Mouse (Mus musculus) CH12.LX (cell line): ENCODE results near the gene Dhx38. TPM values are rescaled to one million over a fixed set of nuclear protein-coding genes. Genes with fewer than 3 reads are reported as not detected.

Source experiments
- DNase-seq: peaks from one replicate; pipeline ENCODE4 v3.0.0-alpha.2; 2013; ENCODE audit errors: extremely low read depth
- H3K27ac ChIP-seq: 2 replicates; pipeline ENCODE4 v1.5.1; 2012; ENCODE audit warnings: low read depth, mild to moderate bottlenecking, control low read depth, moderate library complexity; ENCODE audit not compliant: insufficient read depth
- H3K27me3 ChIP-seq: replicated peaks from 2 replicates; pipeline ENCODE3; 2012; ENCODE audit warnings: inconsistent platforms
- H3K36me3 ChIP-seq, 2 experiments: replicated peaks in 1 of 2; 2 replicates each; pipeline versions ENCODE3 to v1.6.1; 2012; ENCODE audit warnings: inconsistent platforms in 1 of 2, low read length in 1 of 2, mild to moderate bottlenecking in 1 of 2, mixed read lengths in 1 of 2, moderate library complexity in 1 of 2; ENCODE audit not compliant: control insufficient read depth in 1 of 2, insufficient read depth in 1 of 2
- H3K4me1 ChIP-seq, 2 experiments: 2 replicates each; pipeline ENCODE4 v1.6.1; 2012; ENCODE audit warnings: inconsistent platforms in 1 of 2, moderate library complexity in 1 of 2; ENCODE audit not compliant: insufficient read depth in 2 of 2, control insufficient read depth in 1 of 2
- H3K4me2 ChIP-seq: 2 replicates; pipeline ENCODE4 v1.6.1; 2012; ENCODE audit warnings: low read depth, mild to moderate bottlenecking, control low read depth; ENCODE audit not compliant: poor library complexity, insufficient read depth, severe bottlenecking
- H3K4me3 ChIP-seq, 3 experiments: fragments of 150-350 bp in 1 of 3; sonication (generic) in 1 of 3; replicated peaks in 1 of 3; 2 replicates each; pipeline versions ENCODE3 to v1.5.1; 2011 to 2012; ENCODE audit warnings: low read depth in 2 of 3, low read length in 2 of 3, mild to moderate bottlenecking in 2 of 3, moderate library complexity in 2 of 3, control low read depth in 1 of 3, improper control_type of control experiment in 1 of 3, inconsistent platforms in 1 of 3, mixed read lengths in 1 of 3; ENCODE audit not compliant: poor library complexity in 1 of 3
- H3K79me2 ChIP-seq: replicated peaks from 2 replicates; pipeline ENCODE4 v1.6.1; 2012; ENCODE audit warnings: mild to moderate bottlenecking, moderate library complexity; ENCODE audit not compliant: control insufficient read depth, poor library complexity, insufficient read depth, severe bottlenecking; ENCODE audit errors: extremely low read depth
- H3K9ac ChIP-seq: 2 replicates; pipeline ENCODE4 v1.6.1; 2012; ENCODE audit warnings: low read depth, mild to moderate bottlenecking, control low read depth, moderate library complexity; ENCODE audit not compliant: insufficient read depth
- H3K9me3 ChIP-seq: replicated peaks from 2 replicates; pipeline ENCODE3; 2012; ENCODE audit warnings: low read length, inconsistent platforms, mixed read lengths
- BHLHE40 ChIP-seq: IDR thresholded peaks from 2 replicates; pipeline ENCODE4 v1.6.1; 2011; ENCODE audit warnings: mild to moderate bottlenecking, low read depth, low read length, improper control_type of control experiment
- CHD1 ChIP-seq: IDR thresholded peaks from 2 replicates; pipeline ENCODE4 v1.6.1; 2012; ENCODE audit warnings: low read depth, low read length, improper control_type of control experiment, inconsistent platforms
- EP300 ChIP-seq: IDR thresholded peaks from 2 replicates; pipeline ENCODE4 v1.6.1; 2011; ENCODE audit warnings: low read length, improper control_type of control experiment
- GABPA ChIP-seq: IDR thresholded peaks from 2 replicates; pipeline ENCODE4 v1.6.1; 2012; ENCODE audit warnings: low read depth, low read length, improper control_type of control experiment, inconsistent platforms; ENCODE audit not compliant: insufficient replicate concordance
- HCFC1 ChIP-seq: IDR thresholded peaks from 2 replicates; pipeline ENCODE4 v1.6.1; 2012; ENCODE audit warnings: low read depth, mild to moderate bottlenecking, inconsistent platforms, low read length, improper control_type of control experiment
- IRF4 ChIP-seq: IDR thresholded peaks from 2 replicates; pipeline ENCODE4 v1.6.1; 2014; ENCODE audit warnings: low read depth, mild to moderate bottlenecking, inconsistent platforms, low read length, improper control_type of control experiment
- JUN ChIP-seq: IDR thresholded peaks from 2 replicates; pipeline ENCODE4 v1.6.1; 2011; ENCODE audit warnings: low read depth, mild to moderate bottlenecking, low read length, improper control_type of control experiment, moderate library complexity; ENCODE audit not compliant: insufficient read depth
- JUND ChIP-seq: conservative IDR thresholded peaks from 2 replicates; pipeline ENCODE4 v1.6.1; 2011; ENCODE audit warnings: low read depth, low read length, improper control_type of control experiment
- MXI1 ChIP-seq: IDR thresholded peaks from 2 replicates; pipeline ENCODE4 v1.6.1; 2011; ENCODE audit warnings: mild to moderate bottlenecking, low read depth, low read length, improper control_type of control experiment
- MYC ChIP-seq: IDR thresholded peaks from 2 replicates; pipeline ENCODE4 v1.6.1; 2011; ENCODE audit warnings: low read depth, mild to moderate bottlenecking, improper control_type of control experiment, low read length
- NELFE ChIP-seq: IDR thresholded peaks from 2 replicates; pipeline ENCODE4 v1.6.1; 2011; ENCODE audit warnings: low read depth, low read length, improper control_type of control experiment
- NRF1 ChIP-seq: IDR thresholded peaks from 2 replicates; pipeline ENCODE4 v1.6.1; 2014; ENCODE audit warnings: low read depth, mild to moderate bottlenecking, inconsistent platforms, low read length, improper control_type of control experiment, moderate library complexity
- POLR2A ChIP-seq: IDR thresholded peaks from 2 replicates; pipeline ENCODE4 v1.6.1; 2011; ENCODE audit warnings: low read depth, mild to moderate bottlenecking, improper control_type of control experiment, low read length
- POLR2AphosphoS2 ChIP-seq: IDR thresholded peaks from 2 replicates; pipeline ENCODE4 v1.6.1; 2011; ENCODE audit warnings: low read depth, low read length, improper control_type of control experiment
- RAD21 ChIP-seq: IDR thresholded peaks from 2 replicates; pipeline ENCODE4 v1.6.1; 2011; ENCODE audit warnings: low read depth, mild to moderate bottlenecking, low read length, improper control_type of control experiment, moderate library complexity
- RCOR1 ChIP-seq: conservative IDR thresholded peaks from 2 replicates; pipeline ENCODE4 v1.6.1; 2012; ENCODE audit warnings: low read depth, mild to moderate bottlenecking, inconsistent platforms, low read length, improper control_type of control experiment
- SIN3A ChIP-seq: IDR thresholded peaks from 2 replicates; pipeline ENCODE4 v1.6.1; 2012; ENCODE audit warnings: low read length, improper control_type of control experiment, inconsistent platforms
- SMC3 ChIP-seq: IDR thresholded peaks from 2 replicates; pipeline ENCODE4 v1.6.1; 2011; ENCODE audit warnings: low read depth, low read length, improper control_type of control experiment
- USF2 ChIP-seq: conservative IDR thresholded peaks from 2 replicates; pipeline ENCODE4 v1.6.1; 2011; ENCODE audit warnings: low read depth, low read length, improper control_type of control experiment
- ZNF384 ChIP-seq: IDR thresholded peaks from 2 replicates; pipeline ENCODE4 v1.6.1; 2012; ENCODE audit warnings: low read depth, low read length, improper control_type of control experiment, inconsistent platforms
- dilution Hi-C: fragments of 300-500 bp; cut with MboI; formaldehyde crosslinking; loops from 2 replicates; pipeline ENCODE4 v1.14.3; 2020; ENCODE audit warnings: low sequenced_read_pairs; ENCODE audit not compliant: extremely low pct_unique_long_range_greater_than_20kb, extremely low pct_ligation_motif_present
- in situ Hi-C: fragments of 300-500 bp; cut with MboI; formaldehyde crosslinking; loops from 3 replicates; pipeline ENCODE4 v1.14.3; 2019; ENCODE audit warnings: low sequenced_read_pairs, low pct_ligation_motif_present, low pct_unique_long_range_greater_than_20kb, mixed read lengths
- polyA plus RNA-seq: library from polyadenylated mRNA; unstranded; fragments of >175 nt; gene quantifications from 2 replicates; pipeline ENCODE4 v1.2.1, GENCODE M21; 2012; ENCODE audit warnings: low read depth; ENCODE audit not compliant: insufficient read length
- total RNA-seq, 2 experiments: library from RNA; depleted of rRNA; stranded (reverse); fragments of 300-350 nt in 1 of 2; fragments of >200 nt in 1 of 2; gene quantifications; 2 replicates each; pipeline ENCODE4 v1.2.3; 2012 to 2014

Dhx38 gene
- total and polyA plus RNA-seq, 3 experiments, result 19.7 to 51.0 (median 41.7) TPM

GRCm38 (mm10) chr8:109542748-109543519 is 22.7 kb downstream of the Dhx38 start (continued):
- TF ChIP-seq GABPA (no peak), EP300 (peak; percentile 73; the same call in 1 of the 2 replicates)

DNA sequence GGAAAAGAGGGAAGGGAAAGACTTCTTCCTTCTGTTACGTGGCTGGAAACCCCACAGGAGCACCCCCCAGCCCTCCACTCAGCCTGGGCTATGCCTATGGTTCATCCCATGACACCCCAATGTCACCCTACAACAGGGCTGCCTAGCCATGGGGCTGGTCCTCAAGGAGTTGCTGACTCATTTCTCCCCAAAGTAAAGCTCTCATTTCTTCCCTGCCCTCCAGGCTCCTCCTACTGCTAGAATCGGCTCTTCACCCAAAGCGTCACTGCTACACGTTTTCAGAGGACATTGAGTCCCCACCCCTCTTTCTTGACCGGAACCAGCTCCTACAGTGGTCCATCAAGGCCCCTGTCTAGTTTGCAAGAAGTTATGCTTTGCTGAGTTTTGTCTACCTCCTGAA is 23.5 kb downstream of the Dhx38 start:
- H3K27me3 ChIP-seq, result no peaks in the 10 kb centered on the region
- peaks cover 4 to 16% of the 10 kb centered on the region in 2 experiments for H3K36me3 ChIP-seq
- H3K27ac ChIP-seq, result no peak overlapping the region
- peaks cover 14 to 20% of the 10 kb centered on the region in 2 experiments; a peak in 3 of 4 replicates for H3K4me1 ChIP-seq
- no peak overlapping the region for H3K9ac ChIP-seq
- DNase-seq, result peak; percentile 50
- H3K9me3 ChIP-seq, result no peaks in the 10 kb centered on the region
- no peaks in the 10 kb centered on the region for H3K79me2 ChIP-seq
- in situ Hi-C loops (no loop called here), dilution Hi-C loops (no loop called here)
- H3K4me3 ChIP-seq, result no peak overlapping the region
- TF ChIP-seq MXI1 (no peak; the same call in 1 of the 2 replicates), NELFE (peak; percentile 31; the same call in 1 of the 2 replicates), MYC (0 out of 2 replicates have a peak, but pooled peaks have one; percentile 22), CHD1 (no peak), ZNF384 (no peak), HCFC1 (no peak), JUN (peak; percentile 57), SIN3A (no peak), NRF1 (no peak), USF2 (no peak), EP300 (peak; percentile 69), SMC3 (no peak), BHLHE40 (no peak), RCOR1 (no peak), POLR2A (0 out of 2 replicates have a peak, but pooled peaks have one; percentile 33), JUND (peak; percentile 81), IRF4 (peak; percentile 84), RAD21 (no peak), POLR2AphosphoS2 (no peak)
- peak overlapping the region; percentile 68 for H3K4me2 ChIP-seq
